Mouse (Mus musculus) embryo, embryonic 9.5 days (tissue): ENCODE data around the gene Gabarapl2.

Source experiments
- DNase-seq: peaks from one replicate; pipeline ENCODE4 v3.0.0-alpha.2; 2017; ENCODE audit errors: extremely low spot score

The Gabarapl2 gene

DNA sequence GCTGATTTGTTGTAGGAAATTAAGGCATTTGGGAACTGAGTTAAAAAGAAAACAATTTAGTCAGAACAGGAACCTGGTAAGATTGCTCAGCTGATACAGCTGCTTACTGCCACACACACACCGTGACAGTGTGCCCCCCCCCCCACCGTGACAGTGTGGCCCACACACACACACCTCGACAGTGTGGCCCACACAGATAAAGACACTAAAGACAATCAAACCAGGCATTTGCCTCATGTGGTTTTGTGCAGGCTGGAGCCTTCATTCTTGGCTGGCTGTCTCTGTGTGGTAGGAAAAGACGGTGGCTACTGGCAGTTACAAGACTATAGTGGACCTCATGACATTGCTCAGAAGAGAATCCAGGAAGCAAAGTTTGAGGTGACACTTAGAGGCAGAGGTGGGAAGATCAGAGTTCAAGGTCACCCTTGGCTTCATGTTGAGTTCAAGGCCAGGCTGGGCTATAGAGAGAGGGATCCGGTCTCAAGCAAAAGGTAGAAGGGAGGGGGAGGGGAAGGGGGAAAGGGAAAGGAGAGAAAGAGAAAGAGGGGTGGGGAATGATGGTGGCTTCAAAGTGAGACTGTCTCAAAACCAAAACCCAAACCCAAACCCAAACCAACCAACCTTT, 26.9 kb downstream of the Gabarapl2 start:
- DNase-seq, result no peak

DNA sequence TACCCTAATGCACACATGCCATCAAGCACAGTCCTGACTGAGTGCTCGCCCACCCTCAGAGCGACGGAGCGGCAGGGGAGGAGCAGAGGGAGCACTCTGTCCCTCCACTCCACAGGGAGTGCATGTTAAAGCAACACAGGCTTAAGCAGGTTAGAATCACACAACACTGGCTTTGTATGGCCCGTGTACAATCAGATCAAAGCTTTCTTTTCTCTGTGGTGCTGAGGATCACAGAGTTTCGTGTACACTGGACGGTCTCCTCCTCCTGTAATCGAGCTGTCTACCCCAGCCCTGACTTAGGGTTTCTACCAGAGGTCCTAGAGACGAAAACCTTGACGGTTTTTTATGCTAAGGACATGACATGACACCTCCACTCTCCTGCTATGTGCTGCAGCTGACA, 28.0 kb downstream of the Gabarapl2 start:
- no peak for DNase-seq

DNA sequence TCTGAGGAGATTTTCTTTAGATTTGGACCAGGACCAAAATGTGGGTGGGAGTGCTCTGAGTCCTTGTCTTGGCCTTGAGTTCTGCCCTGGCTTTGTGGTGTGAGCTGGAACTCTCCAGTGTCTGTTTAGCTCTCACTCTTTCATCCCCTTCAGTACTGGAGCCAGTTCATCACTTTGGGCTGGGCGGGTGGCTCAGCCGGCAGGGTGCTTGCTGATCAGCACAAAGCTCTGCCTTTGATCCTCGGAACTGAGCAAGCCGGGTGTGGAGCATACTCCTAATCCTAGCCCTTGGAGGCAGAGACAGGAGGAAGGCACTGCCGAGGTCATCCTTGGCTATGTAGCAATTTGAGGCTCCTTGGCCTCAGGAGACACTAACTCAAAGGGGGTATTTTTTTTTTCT, 28.5 kb downstream of the Gabarapl2 start:
- DNase-seq, result no peak

GRCm38 (mm10) chr8:111974138-111974537, 33.6 kb downstream of the Gabarapl2 start:
- no peak for DNase-seq

GRCm38 (mm10) chr8:111975706-111976105, 35.2 kb downstream of the Gabarapl2 start:
- no peak for DNase-seq

DNA sequence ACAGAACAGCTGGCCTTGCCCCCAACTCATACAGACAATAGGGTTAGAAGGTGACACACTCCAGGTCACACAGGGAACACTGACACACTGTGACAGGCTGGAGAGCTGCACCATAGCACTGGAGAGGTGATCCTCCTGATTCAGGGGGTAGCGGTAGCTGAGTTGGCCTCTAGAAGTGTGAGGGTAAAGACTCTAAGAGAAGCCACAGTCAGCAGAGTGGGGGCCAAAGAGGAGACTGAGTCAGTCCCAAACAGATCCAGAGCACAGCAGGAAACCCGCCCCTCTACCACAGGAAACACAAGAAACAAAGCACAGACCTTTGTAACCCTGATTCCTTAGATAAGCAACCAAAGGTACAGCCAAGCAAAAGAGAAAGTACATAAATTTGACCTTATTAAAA, 35.8 kb downstream of the Gabarapl2 start:
- DNase-seq, result no peak

DNA sequence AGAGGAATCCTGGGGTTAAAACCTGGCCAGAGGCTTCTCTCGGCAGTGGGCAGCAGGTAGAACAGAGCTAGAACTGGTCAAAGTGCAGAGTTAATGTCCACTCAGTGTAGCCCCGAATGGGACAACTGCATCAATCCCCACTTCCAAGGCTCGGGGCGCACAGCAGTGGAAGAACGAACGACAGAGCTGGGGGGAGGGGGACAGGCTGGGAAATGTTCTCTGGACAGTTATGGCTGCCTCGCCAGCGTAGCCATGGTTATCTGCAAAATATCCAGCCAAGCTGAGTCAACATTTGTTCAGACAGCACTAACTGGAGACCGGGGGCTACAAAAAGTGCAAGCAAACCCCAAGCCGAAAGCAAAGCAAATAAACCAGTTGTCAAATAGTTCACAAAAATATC, 37.6 kb downstream of the Gabarapl2 start:
- DNase-seq, result no peak

DNA sequence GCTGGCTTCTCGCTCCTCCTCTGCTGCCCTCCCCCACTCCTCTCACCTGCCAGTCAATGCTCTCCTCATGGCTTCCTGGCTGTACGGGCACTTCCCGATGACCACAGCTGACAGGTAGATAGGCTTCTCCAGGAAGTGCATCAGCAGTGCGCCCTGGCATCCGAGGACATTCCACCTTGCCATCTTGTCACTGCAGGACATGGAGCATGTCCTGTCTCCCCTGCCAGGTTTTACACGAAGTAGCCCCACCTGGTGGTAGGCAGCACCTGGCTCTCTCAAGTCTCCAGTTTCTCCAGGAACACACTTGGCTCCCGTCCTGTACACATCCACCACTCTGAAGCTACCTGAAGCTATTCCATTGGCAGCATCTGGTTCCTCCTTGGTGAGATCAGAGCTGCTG, 41.6 kb downstream of the Gabarapl2 start:
- no peak for DNase-seq

DNA sequence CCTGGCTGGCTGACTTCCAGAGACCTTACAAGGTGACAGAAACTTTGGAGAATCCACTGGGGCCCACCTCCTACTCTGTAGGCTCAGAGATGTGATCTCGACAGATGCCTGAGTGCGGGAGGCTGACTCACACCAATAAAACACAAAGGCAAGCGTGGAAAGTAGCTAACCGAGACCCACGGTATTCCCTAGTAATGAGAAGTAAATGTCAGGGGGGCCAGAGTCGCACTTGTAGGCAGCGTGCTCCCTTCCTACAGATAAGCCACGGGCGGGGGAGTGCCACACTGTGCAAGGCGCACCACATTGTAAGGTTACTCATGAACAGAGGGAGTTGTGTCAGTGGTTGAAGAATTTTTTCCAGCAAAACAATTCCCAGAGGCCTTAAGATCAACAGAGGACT, 44.0 kb downstream of the Gabarapl2 start:
- no peak for DNase-seq

DNA sequence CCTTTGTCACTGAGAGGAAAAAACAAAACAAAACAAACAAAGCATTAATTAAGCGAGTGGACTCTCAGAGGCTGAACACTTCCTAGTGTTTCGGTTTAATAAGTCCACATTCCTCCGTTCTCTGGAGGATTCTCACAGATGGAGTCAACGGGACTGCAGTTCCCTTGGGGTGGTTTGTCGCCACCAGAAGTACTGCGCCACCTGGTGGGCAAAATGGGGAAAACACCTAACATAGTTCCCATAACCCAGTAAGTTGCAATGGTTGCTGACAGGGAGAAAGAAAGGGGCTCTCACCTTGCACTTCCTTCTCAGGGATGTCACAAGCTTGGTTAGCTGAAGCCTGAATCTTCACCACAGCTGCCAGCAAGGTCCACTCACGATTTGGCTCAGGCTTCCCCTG, 49.4 kb downstream of the Gabarapl2 start:
- peak; percentile 81 for DNase-seq

DNA sequence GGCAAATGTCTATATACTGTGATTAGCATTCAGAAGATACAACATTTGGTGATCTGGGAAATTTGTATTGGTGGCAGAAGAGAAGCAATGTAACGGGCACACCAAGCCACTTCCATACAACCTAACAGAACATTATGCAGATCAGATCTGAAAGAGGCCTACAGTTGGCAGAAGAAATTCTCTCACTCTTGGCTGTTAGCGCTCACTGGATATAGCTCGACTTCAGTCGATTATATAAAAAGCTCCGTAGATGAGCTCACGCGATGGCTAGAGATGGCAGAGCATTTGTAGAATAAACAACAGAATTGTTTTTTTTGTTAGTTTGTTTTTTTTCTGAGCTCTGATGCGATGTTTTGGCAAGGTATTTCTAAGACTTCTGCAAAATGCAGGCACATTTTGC, 50.8 kb downstream of the Gabarapl2 start:
- no peak for DNase-seq

DNA sequence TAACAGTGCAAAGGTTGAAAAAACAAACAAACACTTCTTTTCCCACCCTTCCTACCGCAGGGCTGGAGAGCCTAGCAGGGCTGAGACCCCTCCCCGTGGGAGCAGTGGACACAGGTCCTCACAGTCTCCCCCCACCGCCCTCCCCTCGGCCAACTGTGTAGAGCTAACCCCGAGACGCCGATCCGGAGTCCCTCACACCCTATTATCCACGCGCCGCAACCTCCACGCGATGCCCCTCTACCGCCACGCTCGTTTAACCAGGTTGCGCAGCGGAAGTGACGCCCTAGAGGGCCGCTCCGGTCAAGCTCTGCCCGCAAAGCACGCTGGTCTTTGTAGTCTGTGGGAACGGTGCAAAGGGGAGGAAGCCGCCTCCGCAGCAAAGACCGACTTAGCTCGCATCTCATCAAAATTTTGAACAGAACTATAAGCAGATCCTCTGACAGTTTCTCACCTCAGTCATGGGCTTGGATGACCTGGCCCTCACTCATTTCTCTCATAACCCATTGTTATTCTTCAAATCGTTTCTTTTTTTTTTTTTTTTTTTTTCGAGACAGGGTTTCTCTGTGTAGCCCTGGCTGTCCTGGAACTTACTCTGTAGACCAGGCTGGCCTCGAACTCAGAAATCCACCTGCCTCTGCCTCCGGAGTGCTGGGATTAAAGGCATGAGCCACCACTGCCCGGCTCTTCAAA, 51.7 kb downstream of the Gabarapl2 start, which contains the start of gene Adat1:
Gene Adat1, minus strand, starts transcription at position 290 of the 690 bp plus-strand sequence.
- DNase-seq, result peak; percentile 88

- no peak for DNase-seq
These were observed 52.2 kb downstream of the Gabarapl2 start for GRCm38 (mm10) chr8:111992703-111993039.
